Mouse (Mus musculus) layer of hippocampus, adult 9-11 months (tissue): ENCODE measurements at regions not wholly inside any gene's neighbourhood (a gene's known extent, or its start where the extent isn't known, plus 50 kb on each side); places are given as distances from the start of the nearest gene placed in this dataset.
A peak's percentile ranks its signal among the peaks of the same experiment; 100 is the strongest.

ENCODE experiments used
- DNase-seq: peaks from one replicate; pipeline ENCODE4 v3.0.0; 2022

DNA sequence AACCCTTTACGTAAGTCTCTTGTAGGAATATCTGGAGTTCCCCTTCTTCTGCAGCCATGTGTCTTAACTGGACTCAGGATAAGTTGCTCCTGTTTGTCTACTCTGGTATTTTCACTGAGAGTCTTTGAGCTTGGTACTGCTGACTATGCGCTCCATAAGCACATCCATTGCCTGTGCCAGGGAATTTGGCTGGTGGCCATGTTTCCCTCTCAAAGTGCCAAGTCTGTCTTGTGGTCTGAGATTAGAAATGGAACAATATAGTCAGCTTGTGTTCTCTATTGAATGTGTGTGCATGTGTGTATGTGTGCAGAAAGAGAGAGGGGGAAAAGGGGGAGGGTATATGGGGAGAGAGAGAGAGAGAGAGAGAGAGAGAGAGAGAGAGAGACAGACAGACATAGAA lies 263.7 kb downstream of the Olfm4 start:
- DNase-seq: peak; percentile 88

DNA sequence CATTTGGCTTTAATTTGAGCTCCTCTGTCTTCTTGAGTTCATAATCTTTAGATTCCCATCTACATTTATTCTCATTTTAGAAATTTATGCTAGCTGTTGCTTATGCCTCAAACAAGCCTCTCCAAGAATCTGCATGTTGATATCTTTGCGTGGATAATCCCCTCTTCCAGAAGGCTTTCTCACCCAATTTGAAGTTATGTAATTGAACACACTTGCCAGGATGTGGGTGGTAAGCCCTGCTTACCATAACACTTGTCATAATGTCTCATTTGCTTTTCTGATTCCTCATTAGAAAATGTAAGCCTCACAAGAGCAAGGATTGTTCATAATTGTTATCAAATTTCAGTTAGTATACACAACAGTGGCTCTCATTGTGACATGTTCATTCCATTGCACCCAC lies 266.0 kb downstream of the Olfm4 start:
- peak; percentile 72 for DNase-seq

DNA sequence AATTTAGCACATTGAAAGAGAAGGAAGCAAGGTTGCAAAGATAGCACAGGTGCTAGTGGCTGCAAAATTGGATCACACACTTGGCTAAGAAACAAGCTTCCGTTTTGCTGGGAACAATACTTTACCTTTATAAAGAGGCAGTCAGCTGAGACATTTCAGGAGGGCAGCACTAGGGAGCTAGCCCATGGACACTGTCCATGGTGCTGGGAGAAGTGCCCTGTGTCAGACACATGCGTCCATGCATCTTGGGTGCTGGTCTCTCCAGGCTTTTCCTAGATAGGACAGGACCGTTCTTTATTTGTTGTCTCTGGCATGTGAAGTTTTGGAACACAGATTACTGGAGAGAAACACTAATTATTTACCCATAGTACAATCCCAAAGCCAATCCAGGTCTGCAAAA lies 273.2 kb downstream of the Olfm4 start:
- DNase-seq: no peak

DNA sequence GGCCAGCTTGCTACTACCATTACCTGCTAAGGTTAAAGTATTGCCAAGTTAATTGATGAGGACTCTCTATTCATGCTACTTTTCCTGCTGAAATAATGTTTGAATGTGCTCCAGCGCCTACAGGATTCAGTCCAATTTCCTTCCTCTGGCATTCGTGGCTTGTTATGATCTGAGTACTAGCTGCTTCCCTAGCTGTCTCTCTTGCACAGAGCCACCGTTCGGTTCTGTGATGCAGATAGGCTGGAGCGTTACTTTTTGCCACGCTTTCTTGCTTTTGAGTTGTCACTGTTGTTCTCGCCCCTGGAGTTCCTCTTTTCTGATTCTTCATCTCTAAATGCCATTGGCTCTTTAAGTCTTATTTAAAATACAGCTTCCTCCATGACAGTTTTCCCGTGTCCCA lies 279.3 kb downstream of the Olfm4 start:
- DNase-seq: peak; percentile 64

DNA sequence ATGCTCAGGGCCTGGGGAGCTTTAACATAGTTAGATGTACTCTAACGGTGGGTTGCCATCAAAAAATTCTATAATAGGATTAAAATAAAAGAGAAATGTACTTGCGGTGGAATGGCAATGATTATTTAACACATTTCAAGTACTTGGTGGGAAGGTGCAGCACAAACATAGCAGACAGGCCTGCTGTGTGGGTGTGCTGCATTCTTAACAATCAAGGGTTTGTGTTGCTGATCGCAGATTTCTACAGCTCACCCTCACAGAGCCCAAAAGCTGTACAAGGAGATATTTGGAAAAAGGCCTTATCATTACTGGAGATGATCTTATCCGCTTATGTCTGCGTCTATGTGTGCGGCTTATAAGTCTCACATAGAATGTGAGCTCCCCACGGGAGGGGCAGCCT lies 281.2 kb downstream of the Olfm4 start:
- peak; percentile 68 for DNase-seq

DNA sequence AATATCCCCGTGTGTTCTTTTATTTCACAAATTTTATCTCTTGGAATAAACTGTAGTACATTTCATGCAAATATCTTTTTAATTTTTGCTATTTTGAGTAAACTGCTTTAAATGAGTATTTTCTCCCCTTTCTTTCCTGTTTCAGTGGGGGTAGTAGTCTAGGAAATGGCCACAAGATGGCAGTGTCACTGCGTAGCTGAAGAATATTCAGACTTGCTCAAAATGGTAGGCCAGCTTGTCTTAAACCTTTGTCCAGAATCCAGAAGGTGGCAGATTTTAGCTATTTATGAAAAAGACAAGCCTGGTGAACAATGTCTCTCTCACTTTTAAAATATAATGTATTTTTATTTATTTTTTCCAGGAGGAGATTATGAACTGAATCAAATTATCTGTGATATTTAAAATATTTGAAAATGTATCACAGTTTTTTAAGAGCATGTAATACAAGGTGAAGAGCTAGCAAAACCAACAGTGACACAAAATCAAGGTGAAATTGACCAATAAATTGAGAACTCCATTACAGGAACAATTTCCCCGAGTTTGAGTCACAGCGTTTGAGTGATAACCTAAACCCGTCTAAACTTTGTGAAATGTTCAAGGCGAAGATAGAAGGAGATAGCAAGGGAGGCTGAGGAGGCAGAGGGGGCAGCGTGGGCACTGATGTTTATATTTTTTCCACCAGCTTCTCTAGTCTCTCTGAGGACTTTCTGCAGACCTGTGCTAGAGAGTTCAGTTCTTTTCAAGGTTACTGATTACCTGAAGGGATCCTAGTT lies 285.5 kb downstream of the Olfm4 start:
- peak; percentile 72 for DNase-seq

DNA sequence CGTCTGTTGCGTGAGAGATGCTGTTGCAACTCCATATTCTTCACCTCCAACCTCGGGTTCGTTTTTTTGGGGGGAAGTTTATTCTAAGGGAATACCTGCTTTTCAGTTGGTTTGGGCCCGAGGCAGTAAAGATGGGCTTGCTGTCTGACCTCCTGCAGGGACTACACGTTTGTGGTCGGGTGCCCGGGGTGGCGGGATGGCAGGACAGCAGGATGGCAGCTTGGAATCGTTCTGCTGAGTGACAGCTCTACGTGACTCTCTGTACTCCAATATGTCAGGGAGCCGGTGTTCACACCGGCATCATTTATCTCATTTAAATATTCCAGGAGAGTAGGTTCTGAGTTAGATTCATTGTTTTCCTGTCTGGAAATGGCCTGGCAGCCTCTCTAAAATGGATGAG lies 286.2 kb downstream of the Olfm4 start:
- no peak for DNase-seq

DNA sequence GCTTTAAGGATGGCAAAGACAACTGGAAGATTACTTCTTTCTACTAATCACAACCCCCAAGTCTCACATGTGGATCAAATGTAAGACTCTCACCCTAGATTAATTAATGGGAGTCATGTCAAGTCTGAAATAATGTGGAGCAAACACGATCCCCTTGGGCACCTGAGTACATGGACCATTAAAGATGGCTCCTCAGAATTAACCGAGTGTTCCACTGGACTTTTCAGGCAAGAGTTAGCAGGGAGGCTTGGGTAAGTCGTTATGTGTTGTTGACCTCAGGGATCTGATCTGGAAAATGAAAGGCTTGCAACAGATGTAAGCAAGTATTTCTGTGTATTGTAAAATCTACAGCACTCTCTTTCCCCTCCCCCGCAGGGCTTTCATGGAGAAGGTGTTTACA lies 296.3 kb downstream of the Olfm4 start:
- DNase-seq: no peak

DNA sequence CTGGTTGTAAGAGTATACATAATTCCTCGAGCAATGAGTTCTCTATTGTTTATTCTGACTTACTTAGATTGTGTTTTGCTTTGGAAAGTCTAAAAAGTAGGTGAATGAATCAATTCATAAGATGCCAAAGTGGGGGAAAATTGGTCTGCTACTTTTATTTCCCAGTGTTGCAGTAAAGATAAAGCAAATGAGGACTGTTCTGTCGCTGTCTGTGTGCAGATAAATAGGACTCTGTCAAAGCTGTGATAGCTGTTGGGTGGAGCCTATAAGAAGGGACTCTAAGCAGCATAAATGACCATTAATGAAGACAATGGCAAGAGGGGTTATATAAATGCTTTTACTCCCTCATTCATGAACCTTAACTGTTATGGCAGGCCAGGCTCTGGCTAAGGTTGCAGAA lies 299.8 kb downstream of the Olfm4 start:
- DNase-seq: no peak

DNA sequence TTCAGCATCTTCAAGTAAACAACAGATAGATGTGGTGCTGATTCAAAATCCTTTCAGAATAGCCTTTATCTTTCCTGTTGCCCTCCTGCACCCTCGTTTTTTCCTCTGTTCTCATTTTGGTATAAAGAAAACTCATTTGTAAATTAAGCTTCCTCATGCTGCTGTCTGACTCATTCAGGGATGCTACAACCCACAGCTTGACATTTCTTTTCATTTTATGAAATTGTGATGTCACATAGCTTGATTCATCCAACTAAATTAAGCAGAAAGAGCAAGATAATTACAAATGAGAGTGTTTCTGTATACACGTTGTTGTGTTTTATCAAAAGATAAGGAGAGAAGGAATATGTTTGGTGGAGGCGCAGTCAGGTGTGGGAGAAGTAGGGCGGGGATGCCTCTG lies 307.5 kb downstream of the Olfm4 start:
- no peak for DNase-seq

DNA sequence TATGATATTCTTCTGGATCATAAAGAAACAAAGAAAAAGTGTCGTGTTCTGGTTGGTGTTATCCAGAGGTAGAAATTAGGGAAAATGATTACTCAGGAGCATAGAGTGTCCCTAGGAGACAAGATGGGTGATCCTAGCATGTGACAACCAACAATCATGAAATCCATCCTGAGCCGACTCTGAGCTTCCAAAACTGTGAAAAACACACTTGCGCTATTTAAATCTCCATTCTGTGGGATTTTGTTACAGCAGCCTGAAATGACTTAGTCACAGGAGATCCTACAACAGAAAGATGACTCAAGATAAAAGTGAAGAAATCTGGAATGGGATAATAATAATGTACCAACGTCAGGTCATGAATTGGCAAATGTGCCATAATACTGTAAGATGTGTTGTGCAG lies 309.5 kb downstream of the Olfm4 start:
- DNase-seq: no peak

DNA sequence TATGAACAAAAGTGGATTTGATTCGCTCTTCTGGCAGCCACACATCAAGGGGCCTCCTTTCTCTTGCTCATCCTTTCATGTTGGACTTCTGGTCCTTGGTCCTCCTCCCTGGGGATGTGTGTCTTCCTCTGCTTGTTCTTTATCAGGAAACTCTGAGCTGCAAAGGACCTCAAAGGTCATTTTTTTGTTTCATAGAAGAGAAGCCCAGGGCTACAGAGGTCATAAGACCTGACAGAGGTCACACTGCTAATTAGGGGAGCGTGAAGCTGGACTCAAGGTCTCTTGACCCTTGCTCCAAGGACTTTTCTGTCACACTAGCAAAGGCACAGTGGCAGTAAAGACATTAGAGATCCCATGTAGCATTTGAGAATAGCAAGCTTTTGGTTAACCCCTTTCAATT lies 345.8 kb downstream of the Olfm4 start:
- DNase-seq: no peak

DNA sequence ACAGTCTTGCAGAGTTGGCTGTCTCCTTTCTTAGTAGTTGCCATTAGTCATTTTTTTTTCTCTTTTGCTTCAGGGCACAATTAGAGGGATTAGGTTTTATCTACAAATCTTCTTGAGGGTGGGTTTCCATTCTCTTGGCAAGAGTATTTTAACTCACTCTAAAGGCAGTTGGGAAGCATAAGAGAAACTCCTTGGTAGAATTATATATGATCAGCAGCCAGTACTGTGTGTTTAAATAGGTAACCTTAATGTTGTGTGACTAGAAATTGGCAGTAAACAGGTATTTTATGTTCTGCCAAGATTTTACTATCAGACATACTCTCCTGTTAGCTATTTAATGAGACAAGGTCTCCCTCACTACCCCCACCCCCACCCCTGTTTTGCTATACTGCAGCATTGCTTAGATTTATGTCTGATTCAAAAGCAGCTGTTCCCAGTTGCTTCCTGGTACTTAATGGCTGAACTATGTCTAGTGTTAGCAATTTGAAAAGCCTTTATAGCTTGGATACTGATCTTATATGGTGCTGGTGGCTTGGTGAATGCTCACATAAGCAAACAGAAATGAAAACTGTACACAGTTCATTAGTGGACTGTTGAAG lies 378.2 kb downstream of the Olfm4 start:
- DNase-seq: no peak

DNA sequence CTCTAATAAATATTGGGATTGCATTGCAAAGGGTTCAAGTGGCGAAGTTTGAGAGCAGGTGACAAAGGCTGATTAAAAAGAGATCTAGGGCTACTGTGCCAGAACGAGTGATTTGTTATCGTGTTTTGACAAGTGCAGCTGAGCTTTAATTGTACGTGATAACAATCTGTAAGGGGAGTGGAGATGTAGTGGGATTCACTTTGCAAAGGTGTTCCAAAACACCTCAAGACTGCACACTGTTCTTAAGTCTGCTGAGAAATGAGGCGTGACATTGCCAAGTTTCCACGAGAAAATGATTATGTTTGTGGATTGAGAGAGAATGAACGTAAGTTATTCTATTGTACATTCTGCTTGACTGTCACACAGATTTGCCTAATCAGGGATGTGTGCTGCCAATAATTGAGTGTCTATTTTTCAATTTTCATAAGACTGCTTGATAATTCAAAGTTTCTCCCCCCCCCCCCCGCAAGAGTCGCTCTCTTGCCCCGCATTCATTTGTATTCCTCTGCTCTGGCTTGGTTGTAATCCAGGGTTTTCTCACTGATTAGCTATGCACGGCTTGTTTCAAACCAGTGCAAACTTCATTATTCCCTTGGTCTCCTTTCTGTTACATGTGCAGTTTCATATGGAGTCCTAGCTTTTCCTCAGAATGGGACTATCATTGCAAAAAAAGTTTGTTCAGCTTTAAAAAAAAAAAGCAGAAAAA lies 385.7 kb downstream of the Olfm4 start:
- DNase-seq: no peak

DNA sequence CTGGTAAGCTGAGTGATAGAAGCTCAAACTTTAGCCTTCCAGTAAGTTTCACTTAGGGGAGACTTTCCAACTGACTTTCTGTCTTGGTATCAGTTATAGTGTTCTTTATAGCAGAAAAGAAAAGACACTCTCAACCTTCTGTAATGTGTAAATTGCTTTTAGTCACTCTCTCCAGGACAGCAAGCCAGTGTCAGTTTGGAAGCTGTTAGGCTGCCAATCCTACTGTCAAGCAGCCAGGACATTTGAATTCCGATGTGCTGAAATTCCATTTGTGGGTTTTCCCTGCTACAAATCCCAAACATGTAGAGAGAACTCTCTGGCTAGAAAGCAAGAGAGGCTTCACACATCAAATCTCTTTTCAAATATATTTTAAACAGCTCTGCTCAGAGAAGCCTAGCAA lies 390.4 kb downstream of the Olfm4 start:
- DNase-seq: no peak

DNA sequence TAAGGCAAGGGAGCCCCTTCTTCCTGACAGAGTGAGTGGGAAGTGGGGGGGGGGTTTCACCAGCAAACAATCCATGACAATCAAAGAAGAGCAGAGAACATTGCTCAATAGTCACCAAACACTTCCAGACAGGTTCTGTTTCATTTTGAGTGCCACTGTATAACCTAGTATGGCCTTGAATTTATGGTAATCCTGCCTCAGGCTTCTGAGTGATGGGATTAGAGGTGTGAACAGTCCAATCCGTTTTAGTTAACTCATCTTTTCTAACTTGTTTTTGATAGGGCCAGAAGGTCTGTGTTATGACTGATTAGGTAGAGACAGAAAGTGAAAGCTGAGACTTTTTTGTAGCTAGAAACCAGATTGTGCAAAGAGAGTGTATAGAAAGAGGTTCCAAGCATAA lies 393.2 kb downstream of the Olfm4 start:
- no peak for DNase-seq

DNA sequence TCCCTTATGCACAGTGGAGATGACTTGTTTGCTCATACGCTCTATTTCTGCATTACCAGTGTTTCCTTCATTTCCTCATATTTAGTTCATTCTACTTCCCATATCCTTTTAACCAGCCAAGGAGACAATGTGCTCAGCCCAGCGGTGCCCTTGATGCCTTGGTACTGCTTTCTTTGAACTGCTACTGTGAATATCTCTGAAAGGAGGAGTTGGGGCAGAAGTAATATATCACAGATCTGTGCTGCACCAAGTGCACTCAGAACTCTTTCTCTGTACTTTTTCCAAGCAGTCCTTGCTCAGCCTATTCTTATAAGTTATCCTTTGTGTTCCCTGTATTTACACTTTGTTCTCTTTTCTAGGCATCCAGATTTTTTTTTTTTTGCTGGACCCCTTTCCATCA lies 407.5 kb downstream of the Olfm4 start:
- no peak for DNase-seq

DNA sequence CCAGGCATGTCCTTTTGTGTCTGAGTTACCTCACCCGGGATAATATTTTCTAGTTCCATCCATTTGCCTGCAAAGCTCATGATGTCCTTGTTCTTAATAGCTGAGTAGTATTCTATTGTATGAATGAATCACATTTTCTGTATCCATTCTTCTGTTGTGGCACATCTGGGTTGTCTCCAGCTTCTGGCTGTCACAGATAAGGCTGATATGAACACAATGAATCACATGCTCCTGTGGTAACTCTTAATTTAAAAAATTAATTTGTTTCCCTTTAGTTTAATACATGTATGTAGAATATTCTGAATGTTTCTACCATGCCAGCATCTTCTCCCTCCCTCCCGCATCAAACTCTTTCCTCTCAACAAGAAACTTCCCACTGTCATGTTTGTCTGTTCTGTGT lies 424.4 kb downstream of the Olfm4 start:
- no peak for DNase-seq

DNA sequence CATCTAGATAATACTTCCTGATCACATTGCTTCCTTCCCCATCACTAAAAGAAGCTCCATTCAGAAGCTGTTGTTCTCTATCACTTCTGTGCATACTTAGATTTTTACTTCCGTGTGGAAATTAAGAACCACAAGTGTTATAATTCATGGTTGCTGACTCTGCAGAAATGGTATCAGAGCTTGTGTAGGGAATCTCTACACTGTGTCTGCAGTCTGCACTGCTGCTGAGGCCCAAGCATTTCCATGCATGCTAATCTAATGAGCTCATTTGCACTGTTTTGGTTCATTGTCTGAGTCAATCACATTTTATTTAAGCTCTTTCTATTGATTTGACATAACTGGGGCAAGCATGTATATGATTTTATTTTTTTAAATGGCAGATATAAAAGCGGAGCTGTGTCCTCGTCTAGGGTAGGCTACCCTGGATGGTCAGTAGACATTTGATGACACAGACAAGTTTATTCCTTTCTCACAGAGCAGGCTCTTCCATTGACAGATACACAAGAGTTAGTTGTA lies 435.0 kb downstream of the Olfm4 start:
- DNase-seq: no peak

DNA sequence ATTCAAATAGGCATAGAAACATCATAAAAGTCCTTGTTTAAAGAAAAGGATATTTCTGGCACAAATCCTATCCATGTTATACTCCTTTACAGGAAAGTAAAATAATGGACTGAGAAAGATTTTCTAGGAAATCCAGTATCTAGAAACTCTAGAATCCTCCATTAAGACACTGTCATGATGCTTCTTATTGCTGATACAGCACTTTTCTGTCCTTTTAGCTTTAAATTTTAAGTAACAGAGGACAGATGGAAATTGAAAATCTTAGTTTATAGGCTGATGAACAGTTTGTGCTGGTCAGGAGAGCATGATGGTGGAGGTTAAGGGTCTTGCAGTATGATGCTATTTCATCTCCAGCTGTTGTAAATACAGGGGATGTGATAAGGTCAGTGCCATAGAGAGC lies 459.9 kb downstream of the Olfm4 start:
- DNase-seq: no peak

DNA sequence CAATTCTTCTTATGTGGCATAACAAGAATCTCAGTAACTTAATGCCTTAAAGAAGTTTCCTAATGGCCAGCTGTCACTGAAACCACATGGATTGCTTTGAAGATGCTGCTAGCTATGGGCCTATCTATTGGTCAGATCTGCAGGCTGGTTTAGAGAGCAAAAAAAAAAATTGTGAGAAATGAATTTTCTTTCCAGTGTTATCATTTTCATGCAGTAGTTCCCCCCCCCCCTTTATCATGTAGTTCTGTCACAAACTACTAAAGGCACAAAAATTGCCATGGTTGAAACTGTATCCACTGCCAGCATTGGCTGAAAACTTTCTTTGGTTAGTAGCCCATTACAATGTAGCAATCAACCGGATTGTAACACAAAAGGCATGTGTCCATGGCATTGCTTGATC lies 487.6 kb downstream of the Olfm4 start:
- DNase-seq: no peak

DNA sequence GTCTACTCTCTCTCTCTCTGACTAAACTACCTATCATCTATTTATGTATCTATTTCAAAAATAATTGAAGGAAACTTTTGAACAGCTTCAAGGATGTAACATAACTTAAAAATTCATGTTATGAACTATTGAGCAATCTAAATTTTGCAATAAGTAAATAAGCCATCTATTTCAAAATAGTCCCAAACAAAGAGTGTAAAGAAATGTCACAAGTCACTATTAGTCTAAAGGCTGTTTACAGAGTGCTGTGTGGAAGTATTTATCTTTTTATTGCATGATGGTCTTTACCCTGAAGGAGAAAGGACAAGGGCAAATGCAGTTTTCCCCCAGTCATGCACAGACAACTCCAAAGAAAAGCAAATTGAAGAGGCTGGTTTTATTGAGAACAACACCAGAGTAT lies 496.0 kb downstream of the Olfm4 start:
- DNase-seq: no peak

DNA sequence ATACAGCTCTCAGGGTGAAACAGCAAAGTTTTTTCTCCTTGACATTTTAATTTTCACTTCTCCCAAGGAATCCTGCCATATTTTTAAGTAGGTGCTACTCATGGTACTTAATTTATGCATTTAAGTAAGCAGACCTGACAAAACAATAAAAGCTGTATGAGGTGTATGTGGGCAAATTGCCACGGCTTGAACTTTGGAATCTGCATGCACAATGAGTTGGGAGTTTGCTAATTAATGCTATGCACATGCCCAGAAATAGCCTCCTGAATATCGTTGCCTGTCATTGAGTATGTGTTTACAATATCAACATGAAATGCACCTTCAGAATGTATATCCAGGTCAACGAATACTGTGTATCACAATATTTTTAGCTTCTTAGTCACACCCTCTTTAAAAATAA lies 498.9 kb downstream of the Olfm4 start:
- no peak for DNase-seq

DNA sequence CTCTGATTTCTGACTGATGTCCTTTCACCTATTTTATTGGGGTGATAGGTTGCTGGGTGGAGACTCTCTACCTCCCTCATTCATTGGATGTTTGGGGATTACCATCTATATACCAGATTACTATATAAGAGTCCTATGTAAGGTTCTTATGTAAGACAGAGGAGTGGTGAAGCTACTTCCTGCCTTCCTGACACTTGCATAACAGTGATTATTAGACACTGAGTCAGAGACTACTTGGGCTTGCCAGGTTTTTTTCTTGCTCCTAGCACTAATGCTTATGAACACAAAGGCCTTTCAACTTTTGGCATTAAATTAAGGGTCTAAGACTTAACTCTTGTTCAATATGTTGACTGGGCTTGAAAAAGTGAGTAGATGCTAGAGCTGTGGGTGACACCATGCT lies 500.4 kb downstream of the Olfm4 start:
- DNase-seq: no peak
